Mouse (Mus musculus): ENCODE results near the gene Nudt22. TPM values are rescaled to one million over a fixed set of nuclear protein-coding genes. Genes with fewer than 3 reads are reported as not detected.

The Nudt22 gene
- 10 to 100 TPM; 29.8 to 33.4 TPM for polyA plus RNA-seq (2017; shearing (Covaris generic))

DNA sequence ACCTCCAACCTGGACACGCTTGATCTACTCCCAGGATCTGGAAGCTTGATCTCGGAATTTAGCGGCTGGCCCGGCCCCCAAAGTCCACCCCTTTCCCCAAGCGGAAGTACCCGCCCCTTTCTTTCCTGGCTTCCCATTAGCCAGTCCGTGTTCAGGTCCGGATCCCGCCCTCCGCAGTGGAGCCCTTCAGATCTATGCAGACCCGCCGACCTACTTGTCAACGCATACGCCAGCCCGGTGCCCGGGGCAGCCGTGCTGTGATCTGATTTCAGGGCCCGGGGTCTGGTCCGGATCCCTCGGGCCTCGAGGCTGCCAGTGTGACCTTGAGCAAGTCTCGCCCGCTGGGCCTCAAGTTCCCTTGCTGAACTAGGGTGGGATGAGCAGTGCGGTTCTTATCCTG lies at the start of gene Nudt22, which contains the start of gene Trpt1:
Gene Nudt22, minus strand, starts transcription at position 112 of the 400 bp plus-strand sequence.
Gene Trpt1, plus strand, starts transcription at position 126 of the 400 bp plus-strand sequence.
- ATAC-seq = no peak

DNA sequence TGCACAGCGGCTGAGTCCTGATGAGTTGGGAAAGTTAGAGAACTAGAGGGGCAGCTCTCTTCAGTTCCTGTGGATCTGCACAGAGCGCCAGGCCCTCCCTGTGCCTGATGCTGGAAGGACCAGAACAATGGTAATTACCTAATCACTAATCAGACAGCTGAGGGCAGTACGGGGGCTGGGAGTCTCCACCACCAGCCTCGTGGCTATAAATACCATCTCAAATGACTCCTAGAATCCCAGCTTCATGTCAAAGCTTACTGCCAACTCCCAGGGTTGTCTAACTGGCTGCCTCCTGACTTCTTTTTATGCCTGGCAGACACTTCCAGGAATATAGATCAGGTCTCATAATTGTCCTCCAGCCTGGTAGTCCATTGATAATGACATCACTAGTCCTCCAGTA lies 48.8 kb upstream of the Nudt22 start:
- ATAC-seq = no peak

DNA sequence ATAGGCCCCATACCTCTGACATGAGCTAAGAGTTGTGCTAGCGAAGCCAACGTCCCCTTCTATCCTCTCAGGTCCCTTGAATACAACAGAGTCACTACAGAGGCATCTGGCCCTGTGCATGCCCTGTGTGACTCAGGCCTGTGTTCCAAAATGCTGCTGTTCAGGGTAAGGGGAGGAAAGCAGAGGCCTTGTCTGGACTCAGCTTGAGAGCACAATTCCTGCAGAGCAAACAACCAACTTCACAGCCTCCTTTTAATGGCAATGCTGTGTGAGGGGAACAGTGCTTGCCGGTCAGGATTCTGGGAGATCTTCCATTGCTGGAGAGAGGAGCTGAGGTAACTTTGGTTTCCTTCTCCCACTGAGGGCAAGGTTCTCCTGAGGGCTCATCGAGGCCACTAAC lies 48.4 kb upstream of the Nudt22 start:
- ATAC-seq = no peak

DNA sequence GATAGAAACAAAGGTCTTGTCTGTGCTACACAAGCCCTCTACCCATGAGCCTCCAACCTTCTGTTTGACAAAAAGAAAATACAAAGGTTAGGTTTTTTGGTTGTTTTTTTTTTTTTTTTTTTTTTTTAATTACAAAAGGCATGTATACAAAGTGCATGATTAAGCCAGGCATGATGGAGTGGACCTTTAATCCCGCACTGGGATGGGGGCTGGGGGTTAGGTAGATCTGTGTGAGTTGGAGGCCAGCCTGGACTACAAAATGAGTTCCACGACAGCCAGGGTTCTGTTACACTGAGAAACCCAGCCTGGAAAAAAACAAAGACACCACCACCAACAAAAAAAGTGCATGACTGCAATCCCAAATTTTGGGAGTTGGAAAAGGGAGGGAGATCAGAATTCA lies 45.3 kb upstream of the Nudt22 start:
- no peak for ATAC-seq

DNA sequence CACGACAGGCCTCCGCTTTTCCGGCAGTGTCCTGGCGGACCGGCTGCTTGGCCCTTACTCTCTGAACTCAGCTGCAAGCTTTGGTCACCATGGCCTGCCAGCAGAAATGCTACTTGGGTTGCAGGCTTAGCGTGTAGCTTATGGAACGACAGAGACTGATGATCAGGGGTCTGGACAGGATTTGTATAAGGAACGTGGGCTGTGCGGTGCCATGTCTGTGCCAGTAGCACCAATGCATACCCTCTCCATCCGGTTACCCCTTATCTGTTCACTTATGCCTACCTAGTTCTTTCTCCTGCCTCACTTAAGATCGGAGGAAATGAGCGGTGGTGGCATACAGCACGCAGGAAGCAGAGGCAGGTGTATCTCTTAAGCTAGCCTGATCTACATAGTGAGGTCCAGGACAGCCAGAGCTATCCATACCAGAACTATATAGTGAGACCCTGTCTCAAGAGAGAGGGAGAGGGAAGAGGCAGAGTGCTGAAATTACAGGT lies 44.8 kb upstream of the Nudt22 start:
- no peak for ATAC-seq

DNA sequence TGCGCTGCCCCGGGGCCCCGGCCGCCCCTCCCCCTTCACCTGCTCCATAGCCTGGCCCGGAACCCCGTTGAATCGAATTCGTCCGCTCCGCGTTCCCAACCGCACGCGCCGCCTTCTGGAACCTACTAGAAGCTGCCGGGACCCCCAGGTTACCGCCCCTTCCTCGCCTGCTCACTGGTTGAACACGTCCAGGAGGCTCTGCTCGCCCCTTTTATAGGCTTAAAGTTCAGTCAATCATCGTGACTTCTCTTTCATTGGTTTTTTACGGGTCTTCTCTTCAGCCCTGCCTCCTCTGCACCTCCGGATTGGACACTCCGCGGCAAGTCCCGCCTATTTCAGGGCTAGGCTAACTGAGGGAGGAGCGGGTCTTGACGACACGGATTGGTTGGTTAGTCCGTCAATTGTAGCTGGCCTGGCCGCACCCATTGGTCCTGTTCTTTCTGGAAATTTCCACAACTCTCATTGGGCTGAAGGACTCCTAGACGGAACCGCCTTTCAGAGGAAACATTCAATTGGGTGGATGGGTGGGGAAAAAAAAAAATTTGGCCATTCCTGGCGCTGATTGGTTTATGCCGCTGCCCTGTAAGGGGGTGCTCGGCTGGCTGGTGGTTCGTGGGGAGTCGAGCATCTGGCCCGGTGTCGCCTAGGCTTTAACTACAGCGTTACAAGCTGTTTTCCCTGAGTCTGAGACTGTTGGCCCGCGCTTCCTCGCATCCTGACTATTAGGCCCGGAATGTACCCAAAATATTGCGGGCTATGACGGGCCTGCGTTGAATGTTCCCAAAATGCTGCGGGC lies 44.1 kb upstream of the Nudt22 start, which contains the start of gene Stip1:
Gene Stip1, minus strand, starts transcription at position 127 of the 796 bp plus-strand sequence.
- ATAC-seq = peak; percentile 93

DNA sequence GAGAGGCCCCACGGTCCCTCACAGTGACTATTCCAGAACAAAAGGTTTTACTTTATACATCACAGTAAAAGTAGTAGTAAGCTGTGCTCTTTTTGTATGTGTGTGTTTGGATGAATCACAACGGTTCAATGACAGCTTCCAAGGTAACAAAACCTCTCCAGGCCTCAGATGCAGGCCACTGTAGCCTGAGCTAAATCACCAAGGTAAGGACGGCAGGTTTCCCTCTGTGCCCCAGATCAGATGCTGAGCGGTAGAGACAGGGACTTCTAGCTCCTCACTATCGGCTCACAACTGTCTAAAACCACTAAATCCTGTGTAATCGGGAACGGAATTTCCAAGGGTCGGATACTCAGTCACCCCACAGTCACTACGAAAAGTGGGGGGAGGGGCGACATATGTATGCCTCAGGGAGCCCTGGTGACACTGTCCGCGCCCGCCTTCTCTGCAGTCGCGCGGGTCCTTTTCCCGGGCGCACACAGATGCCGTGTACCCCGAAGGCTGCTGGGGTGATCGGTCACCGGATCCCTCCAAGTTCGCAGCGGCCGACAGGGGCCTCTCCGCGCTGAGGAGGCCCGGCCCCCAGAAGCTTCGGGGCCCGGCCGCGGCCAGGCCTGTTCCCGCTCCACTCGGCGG lies 43.3 kb upstream of the Nudt22 start:
- ATAC-seq = no peak

DNA sequence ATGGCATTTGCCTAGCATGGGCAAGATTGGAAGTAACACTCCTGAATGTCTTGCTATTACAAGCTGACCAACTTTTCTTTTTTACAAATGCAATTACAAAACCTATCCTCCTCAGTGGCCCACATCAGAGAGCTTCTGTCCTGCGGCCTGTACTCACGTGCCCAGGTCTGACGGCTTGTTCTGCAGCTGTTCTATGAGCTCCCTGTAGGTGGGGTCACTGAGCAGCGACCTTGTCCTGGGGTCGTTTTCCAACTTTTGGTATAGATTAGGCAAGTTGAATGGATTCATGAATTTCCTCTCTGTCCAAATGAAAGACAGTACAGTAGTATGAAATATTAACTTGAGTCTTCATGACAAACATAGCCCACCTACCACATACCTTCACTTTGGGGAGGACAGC lies 38.1 kb upstream of the Nudt22 start:
- no peak for ATAC-seq

DNA sequence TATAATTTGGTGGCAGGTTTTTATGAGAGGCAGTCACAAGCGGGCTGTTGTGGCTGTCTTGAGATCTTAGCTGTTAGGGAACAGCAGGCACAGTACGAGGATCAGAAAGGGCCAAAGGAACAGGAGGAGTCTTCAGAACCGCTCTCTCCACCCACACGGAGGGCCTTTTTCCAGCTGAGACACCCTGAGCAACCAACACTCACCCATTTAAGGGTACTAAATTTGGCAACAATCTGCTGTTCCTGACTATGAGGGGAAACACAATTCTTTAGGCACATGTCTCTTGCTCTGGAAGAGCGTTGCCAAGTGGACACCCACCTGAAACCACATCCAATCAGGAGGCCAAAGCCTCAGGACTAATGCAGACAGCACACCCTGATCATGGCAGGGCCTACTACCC lies 33.6 kb upstream of the Nudt22 start:
- ATAC-seq = no peak

DNA sequence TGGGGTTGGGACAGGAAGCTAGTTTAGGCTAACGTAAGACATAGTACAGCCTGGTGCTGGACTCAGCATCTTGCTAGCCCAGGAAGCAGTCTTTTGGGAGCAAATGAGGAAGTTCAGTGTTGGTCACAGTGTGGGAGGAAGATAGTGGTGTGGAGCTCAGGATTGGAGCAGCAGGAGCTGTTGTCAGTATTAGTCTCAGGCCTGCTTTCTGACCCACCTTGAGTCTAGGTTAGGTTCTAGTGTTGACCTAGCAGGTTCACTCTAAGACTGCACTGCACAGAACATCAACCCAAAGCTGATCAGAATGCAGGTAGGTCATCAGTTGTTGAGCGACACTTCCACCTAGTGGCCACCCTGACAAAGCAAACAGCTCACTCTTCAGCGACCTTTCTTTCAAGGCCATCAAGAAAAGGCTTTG lies 24.3 kb upstream of the Nudt22 start:
- peak; percentile 35 for ATAC-seq

DNA sequence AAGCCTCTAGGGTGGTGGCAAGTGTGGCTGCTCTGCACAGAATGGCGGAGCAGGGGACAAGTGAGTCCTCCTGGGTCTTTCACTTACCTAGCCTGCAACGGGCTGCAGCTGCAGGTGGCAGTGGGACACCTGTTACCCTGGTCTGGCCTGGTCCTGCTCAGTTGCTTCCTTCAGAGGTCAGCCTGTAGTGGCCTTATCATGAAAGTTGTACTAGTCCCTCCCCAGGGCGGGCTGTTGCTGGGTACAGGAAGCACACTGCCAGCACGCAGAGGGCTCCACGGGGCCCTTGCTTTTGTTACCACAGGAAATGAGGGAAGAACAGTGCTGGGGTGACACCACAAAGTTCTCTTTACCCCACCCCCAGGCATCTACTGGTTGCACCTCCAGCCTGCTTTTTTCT lies 23.3 kb upstream of the Nudt22 start, which contains the start of gene Fermt3:
Gene Fermt3, minus strand, starts transcription at position 279 of the 400 bp plus-strand sequence.
- ATAC-seq = peak; percentile 71

DNA sequence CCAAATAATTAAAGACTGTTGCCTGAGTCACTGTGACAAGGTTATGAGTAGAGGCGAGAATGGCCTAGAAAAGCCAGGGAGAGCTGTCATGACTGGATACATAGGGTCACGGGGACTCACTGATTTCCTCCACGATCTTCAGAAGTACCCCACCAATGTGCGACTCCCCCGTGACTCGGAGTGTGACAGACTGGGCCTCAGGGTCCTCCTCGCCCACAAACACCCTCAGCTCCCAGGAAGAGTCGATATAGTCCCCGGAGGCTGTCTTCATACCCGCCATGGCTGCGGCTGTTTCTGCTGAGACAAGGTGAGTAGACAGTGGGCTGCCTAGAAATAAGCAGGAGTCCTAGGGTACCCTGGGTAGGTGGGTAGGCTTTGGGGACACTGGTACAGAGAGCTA lies 22.6 kb upstream of the Nudt22 start:
- no peak for ATAC-seq

DNA sequence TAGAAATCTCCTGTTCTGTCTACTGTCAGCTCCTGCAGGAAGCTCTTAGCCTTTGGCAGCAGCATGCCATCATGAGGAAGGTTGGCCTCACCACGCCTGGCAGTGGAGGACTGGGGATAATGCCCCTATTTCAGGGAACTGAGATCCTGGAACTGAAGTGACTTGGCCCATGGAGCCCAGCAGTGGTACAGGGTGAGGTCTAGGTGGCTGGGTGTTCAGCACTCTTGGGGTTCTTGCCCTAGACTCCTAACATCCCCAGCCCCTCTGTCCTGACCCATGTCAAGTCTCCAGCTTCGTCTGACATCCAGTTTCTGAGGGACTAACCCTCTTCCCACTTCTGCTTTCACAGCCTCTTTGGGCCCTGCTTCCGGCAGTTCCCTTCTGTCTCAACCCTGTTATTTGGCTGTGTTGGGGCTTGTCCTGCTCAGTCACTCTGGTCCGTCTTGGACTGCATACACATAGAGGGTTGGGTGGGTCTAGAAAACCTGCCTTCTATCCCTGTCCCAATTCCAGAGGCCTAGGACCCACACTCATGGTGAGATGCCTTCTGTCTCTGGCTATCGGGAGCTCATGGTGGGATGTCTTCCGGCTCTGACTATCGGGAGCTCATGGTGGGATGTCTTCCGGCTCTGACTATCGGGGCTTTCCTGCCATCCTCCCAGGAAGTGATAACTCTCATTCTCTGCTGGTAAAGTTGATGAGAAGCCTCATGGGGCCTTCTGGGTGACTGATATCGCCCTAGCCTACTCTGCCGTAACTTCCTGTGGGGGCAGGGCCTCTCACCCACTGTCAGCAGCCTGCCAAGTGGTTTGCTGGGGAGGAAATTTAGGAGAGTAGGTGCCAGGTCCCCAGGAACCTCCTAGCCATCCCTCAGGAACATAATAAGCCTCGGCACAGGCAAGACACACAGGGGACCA lies 21.9 kb upstream of the Nudt22 start:
- ATAC-seq = peak; percentile 83

DNA sequence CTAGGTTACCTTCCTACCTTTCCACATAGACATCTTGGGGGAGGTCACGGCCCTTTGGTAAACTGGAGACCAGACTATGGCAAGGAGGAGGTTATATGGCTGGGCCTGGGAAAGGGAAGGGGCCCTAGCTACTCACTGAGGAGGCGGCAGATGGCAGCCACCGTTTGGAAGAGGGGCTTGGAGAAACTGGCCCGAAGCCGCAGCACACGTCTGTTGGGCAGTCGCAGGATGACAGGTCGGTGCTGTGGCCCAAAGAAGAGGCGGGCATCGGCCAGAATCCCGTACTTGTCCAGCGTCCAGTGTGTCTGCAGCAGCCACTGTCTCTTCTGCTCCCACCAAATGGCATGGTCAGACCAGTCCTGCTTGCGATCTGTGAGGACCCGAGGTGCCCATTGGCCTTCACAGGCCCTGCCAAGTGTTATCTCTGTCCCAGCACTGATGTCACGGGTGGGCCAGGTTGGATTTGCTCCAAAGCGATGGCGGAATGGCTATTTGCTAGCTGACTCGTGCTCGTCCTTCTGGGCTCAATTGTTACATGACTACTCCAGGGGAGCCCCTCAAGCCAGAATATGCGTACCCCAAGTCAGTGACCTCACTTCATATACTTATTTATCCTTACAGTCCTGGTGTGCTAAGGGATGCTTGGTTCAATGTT lies 18.7 kb upstream of the Nudt22 start:
- ATAC-seq = no peak

DNA sequence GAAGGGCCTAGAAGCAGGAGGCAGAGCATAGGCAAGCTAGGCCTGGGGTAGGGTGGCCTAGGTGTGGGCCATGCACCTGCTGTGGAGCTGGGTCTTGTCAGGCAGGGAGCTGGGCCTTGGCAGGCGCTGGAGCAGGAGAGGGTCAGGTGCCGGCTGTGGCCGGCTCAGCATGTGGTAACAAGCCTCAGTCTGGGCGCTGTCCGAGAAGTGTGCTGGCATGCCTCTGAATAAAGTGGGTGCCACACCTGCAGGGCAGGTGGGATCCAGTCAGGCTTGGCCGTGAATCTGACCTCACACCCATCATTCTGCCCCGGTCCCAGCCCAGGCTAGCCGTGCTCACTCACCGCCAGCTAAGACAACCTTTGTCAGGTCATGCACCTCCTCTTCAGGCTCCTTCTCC lies 18.1 kb upstream of the Nudt22 start:
- ATAC-seq = no peak

DNA sequence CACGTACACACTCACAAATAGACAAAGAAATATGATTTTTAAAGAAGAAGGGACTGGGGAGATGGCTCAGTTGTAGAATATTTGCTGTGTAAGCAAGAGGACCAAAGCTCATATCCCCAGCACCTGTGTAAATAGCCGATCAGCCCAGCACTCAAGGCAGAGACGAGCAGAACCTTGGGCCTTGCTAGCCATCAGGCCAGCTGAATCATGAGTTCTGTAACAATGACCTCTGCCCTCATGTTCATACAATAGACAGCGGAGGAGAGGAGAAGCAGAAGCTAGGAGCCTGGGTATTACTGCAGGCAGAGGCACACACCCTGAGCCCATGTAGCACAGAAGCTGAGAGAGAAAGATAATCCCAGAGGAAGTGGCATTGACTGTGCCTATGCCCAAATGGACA lies 16.5 kb upstream of the Nudt22 start:
- ATAC-seq = no peak

DNA sequence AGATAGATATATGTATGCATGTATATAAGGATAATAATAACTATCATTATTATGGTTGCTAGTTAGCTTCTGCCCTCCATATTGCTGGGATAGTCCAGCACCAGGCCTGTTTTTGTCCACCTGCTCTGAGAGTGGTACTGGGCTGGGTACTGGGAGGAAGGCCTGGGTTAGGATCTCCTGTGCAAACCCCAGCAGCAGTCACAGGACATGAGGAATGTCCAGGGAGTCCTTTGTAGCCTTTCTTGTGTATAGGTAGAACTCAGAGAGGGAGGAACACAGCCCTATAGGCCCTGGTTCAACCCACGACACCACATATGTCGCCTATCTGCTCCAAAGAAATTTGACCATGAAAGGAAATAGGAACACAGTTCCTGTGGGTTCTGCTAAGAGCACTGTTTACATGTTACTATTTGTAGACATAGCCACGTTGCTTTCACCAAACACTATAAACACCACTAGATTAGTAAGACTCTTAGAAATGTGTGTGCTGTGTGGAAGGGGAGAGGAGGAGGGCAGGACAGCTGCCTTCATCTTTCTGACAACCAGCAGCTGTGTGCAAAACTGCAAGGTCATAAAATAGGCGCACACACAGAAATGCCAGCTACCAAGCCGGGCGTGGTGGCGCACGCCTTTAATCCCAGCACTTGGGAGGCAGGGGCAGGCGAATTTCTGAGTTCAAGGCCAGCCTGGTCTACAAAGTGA lies 11.1 kb upstream of the Nudt22 start:
- no peak for ATAC-seq

DNA sequence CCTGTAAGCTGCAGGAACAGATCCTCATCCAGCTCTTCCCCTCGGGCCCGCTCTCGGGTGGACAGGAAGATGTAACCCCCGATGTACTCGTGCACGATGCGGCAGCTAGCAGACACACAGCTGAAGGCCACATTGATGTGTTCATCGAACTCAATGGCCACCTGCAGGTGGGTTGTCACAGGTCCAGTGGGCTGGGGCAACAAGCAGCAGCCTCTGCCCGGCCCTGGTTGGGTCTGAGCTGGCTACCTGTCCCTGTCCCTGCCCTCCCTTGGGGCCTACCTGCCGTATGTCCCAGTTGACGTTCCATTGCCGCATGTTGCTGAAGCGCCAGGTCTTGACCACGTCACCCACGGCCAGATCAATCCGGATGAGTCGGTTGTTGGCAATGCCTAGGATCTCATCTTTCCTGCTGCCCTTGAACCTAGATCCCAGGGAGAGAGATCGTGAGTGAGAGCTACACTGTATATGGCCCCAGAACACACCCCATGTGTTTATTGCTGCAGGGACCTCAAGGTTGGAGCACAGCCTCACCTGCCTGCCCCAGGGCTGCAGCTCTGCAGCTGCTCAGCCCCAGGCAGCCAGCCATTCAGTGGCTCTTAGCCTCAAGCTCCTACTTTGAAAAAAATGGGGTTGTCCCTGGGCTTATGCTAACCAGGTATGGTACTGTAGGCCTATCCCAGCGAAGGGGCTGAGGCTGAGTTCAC lies 3.6 kb upstream of the Nudt22 start:
- no peak for ATAC-seq

DNA sequence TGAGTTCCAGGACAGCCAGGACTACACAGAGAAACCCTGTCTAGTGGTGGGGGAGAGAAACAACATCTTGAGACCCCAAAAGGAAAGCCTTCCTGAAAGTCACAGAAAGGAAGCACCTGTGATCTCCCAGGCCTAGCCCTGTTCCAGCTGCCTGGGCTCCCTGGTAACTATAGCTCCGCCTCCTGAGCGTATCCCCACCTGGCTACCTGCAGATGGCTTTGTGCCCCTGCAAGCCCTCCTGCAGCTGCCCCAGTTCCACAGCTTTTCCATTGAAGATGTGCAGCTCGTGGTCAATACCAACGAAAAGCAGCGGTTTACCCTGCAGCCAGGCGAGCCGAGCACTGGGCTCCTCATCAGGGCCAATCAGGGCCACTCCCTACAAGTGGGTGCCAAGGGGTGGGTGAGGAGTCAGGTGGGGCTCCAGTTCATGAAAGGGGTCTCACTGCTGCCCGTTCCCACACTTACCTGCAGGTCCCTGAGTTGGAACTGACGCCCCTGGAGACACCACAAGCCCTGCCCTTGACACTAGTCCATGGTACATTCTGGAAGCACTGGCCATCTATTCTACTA lies 1.9 kb upstream of the Nudt22 start:
- no peak for ATAC-seq

DNA sequence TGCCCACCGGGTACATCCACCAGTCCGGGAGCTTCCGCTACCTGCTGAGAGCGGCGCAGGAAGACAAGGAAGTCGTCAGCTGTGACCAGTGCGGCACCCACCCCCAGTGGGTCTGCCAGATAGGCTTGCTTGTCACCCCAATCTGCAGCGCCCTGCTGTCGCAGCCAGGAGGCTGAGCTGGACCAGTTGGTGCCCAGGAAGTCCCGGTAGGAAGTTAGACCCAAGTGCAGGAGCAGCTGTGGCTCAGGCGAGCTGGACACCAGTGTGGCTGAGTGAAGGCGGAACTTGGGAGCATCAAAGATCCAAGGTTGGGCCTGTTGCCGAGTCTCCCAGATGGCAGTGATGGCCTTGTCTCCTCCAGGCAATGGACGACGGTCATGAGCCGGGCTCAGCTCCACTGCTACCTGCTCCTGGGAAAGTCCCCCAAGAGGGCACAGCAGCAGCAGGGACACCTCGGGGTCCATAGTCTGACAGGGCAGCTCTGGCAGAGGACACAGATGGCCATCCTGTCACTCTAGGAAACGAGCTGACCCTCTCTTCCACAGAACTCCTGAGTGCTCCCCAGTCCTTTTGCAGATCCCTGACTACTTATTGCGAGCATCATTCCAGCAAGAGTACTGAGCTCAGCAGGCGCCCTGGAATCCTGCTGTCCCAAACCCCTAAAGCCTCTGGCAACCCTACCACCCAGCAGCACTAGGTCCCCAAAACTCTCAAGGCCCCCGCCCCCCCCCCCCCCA lies 494 bp downstream of the Nudt22 start:
- ATAC-seq = no peak
